Mouse (Mus musculus): ENCODE data around the gene Tob2.

- no peak for TF ChIP-seq CTCF (conservative IDR thresholded peaks at IDR 0.05; ENCODE audit: insufficient read depth, insufficient read length, low read depth, low read length)
- TF ChIP-seq POLR2A (IDR thresholded peaks at IDR 0.05; ENCODE audit: low read depth, low read length) = no peak
These were observed 39.1 kb upstream of the Tob2 start for GRCm38 (mm10) chr15:81897607-81898285.
